Mouse (Mus musculus): ENCODE measurements around the gene Xrcc4.

GRCm38 (mm10) chr13:89780276-89780675 is 309.1 kb downstream of the Xrcc4 start:
- TF ChIP-seq CTCF (IDR thresholded peaks at IDR 0.05; ENCODE audit: low read depth, low read length), result no peak
- no peak for TF ChIP-seq POLR2A (IDR thresholded peaks at IDR 0.05; ENCODE audit: borderline replicate concordance, low read depth, low read length)
